Mouse (Mus musculus) intestine, embryonic 16.5 days (tissue): ENCODE results near the gene Ncor2. TPM values are rescaled to one million over a fixed set of nuclear protein-coding genes. Genes with fewer than 3 reads are reported as not detected.
A peak's percentile ranks its signal among the peaks of the same experiment; 100 is the strongest.

Source experiments
- ATAC-seq: fragments of 200-750 bp; cut with Nextera tagmentation; 2 replicates; pipeline ENCODE4 v1.8.0; 2017; ENCODE audit warnings: moderate TSS enrichment, moderate library complexity
- H3K27ac ChIP-seq: fragments of 300-500 bp; sonication (generic); 2 replicates; pipeline ENCODE4 v1.5.1; 2014; ENCODE audit warnings: mild to moderate bottlenecking, low read length
- H3K27me3 ChIP-seq: fragments of 300-500 bp; sonication (generic); replicated peaks from 2 replicates; pipeline ENCODE4 v1.6.1; 2014; ENCODE audit warnings: low read length, control low read depth, mixed read lengths; ENCODE audit not compliant: control insufficient read depth, insufficient read depth
- H3K36me3 ChIP-seq: fragments of 300-500 bp; sonication (generic); 2 replicates; pipeline ENCODE4 v1.6.1; 2014; ENCODE audit warnings: low read length, control low read depth; ENCODE audit not compliant: control insufficient read depth, insufficient read depth
- H3K4me1 ChIP-seq: fragments of 300-500 bp; sonication (generic); 2 replicates; pipeline ENCODE4 v1.6.1; 2014; ENCODE audit warnings: low read length, control low read depth, mixed read lengths; ENCODE audit not compliant: control insufficient read depth, insufficient read depth
- H3K4me2 ChIP-seq: fragments of 300-500 bp; sonication (generic); 2 replicates; pipeline ENCODE4 v1.6.1; 2014; ENCODE audit warnings: low read depth, low read length, control low read depth
- H3K4me3 ChIP-seq: fragments of 300-500 bp; sonication (generic); 2 replicates; pipeline ENCODE4 v1.5.1; 2014; ENCODE audit warnings: mild to moderate bottlenecking, low read length
- H3K9ac ChIP-seq: fragments of 300-500 bp; sonication (generic); 2 replicates; pipeline ENCODE4 v1.6.1; 2014; ENCODE audit warnings: low read depth, low read length
- H3K9me3 ChIP-seq: fragments of 300-500 bp; sonication (generic); 2 replicates; pipeline ENCODE4 v1.6.1; 2016; ENCODE audit warnings: low read length, control low read depth; ENCODE audit not compliant: control insufficient read depth
- WGBS: fragments of 180-500 bp; shearing (Covaris S2); extraction: QIAGEN DNeasy Blood & Tissue Kit; methylation state at CpG from one replicate; pipeline ENCODE4 v1.1.7; 2014; 5-methylcytosine and 5-hydroxymethylcytosine counted together
- polyA plus RNA-seq: library from polyadenylated mRNA; unstranded; fragments of >200 nt; fragmentation: Nextera tagmentation; extraction: Ambion mirVana; gene quantifications from 2 replicates; pipeline ENCODE4 v1.2.1, GENCODE M21; 2015

Gene Ncor2
- polyA plus RNA-seq, 1 experiment from 2014 or later, result 14.4 TPM

- H3K4me2 ChIP-seq, result no peak overlapping the region
- ATAC-seq, result no peak
- WGBS, result 63% methylated on average over 5 of the region's 5 CpGs
- H3K27me3 ChIP-seq, result no peaks in the 10 kb centered on the region
- H3K4me1 ChIP-seq, result no peaks in the 10 kb centered on the region
- no peak overlapping the region for H3K9ac ChIP-seq
- no peaks in the 10 kb centered on the region for H3K9me3 ChIP-seq
- H3K36me3 ChIP-seq, result peaks cover 13% of the 10 kb centered on the region; the same call in 1 of the 2 replicates
- H3K4me3 ChIP-seq, result no peak overlapping the region
- no peak overlapping the region for H3K27ac ChIP-seq
These were observed 132.6 kb downstream of the Ncor2 start for GRCm38 (mm10) chr5:125046436-125046835.

GRCm38 (mm10) chr5:125045202-125045601 is 133.8 kb downstream of the Ncor2 start:
- H3K4me1 ChIP-seq, result no peaks in the 10 kb centered on the region
- 77% methylated on average over 5 of the region's 5 CpGs for WGBS
- H3K27ac ChIP-seq, result no peak overlapping the region
- H3K9ac ChIP-seq, result no peak overlapping the region
- no peak for ATAC-seq
- no peaks in the 10 kb centered on the region for H3K9me3 ChIP-seq
- no peak overlapping the region for H3K4me2 ChIP-seq
- no peak overlapping the region for H3K4me3 ChIP-seq
- H3K36me3 ChIP-seq, result peaks cover 13% of the 10 kb centered on the region; the same call in 1 of the 2 replicates
- no peaks in the 10 kb centered on the region for H3K27me3 ChIP-seq

GRCm38 (mm10) chr5:125043448-125043847 is 135.6 kb downstream of the Ncor2 start:
- Histone ChIP-seq H3K4me2 (no peak overlapping the region), H3K9ac (no peak overlapping the region), H3K27ac (no peak overlapping the region), H3K4me1 (no peaks in the 10 kb centered on the region), H3K36me3 (peaks cover 11% of the 10 kb centered on the region; the same call in 1 of the 2 replicates), H3K9me3 (no peaks in the 10 kb centered on the region), H3K27me3 (no peaks in the 10 kb centered on the region), H3K4me3 (no peak overlapping the region)
- ATAC-seq, result no peak
- 90% methylated on average over 6 of the region's 6 CpGs for WGBS

- Histone ChIP-seq H3K27me3 (no peaks in the 10 kb centered on the region), H3K4me1 (no peaks in the 10 kb centered on the region), H3K9ac (no peak overlapping the region), H3K4me3 (no peak overlapping the region), H3K9me3 (no peaks in the 10 kb centered on the region), H3K4me2 (no peak overlapping the region), H3K27ac (no peak overlapping the region), H3K36me3 (peaks cover 17% of the 10 kb centered on the region)
- no peak for ATAC-seq
- WGBS, result 83% methylated on average over 9 of the region's 9 CpGs
These were observed 137.4 kb downstream of the Ncor2 start for GRCm38 (mm10) chr5:125041578-125041977.

- H3K4me1 ChIP-seq, result no peaks in the 10 kb centered on the region
- peaks cover 13% of the 10 kb centered on the region for H3K36me3 ChIP-seq
- peak; percentile 75 for ATAC-seq
- H3K4me3 ChIP-seq, result no peak overlapping the region
- H3K27ac ChIP-seq, result peak overlapping the region; percentile 1; the same call in 1 of the 2 replicates
- H3K9me3 ChIP-seq, result no peaks in the 10 kb centered on the region
- WGBS, result 63% methylated on average over 5 of the region's 5 CpGs
- no peak overlapping the region for H3K9ac ChIP-seq
- H3K4me2 ChIP-seq, result no peak overlapping the region
- no peaks in the 10 kb centered on the region for H3K27me3 ChIP-seq
These were observed 138.9 kb downstream of the Ncor2 start for GRCm38 (mm10) chr5:125040128-125040584.

GRCm38 (mm10) chr5:125039377-125040027 is 139.5 kb downstream of the Ncor2 start:
- H3K36me3 ChIP-seq, result peaks cover 13% of the 10 kb centered on the region
- H3K4me1 ChIP-seq, result no peaks in the 10 kb centered on the region
- H3K9ac ChIP-seq, result no peak overlapping the region
- H3K9me3 ChIP-seq, result no peaks in the 10 kb centered on the region
- H3K27me3 ChIP-seq, result no peaks in the 10 kb centered on the region
- WGBS, result 89% methylated on average over 8 of the region's 8 CpGs
- H3K4me2 ChIP-seq, result no peak overlapping the region
- no peak overlapping the region for H3K27ac ChIP-seq
- no peak for ATAC-seq
- H3K4me3 ChIP-seq, result no peak overlapping the region

- Histone ChIP-seq H3K9ac (no peak overlapping the region), H3K27ac (no peak overlapping the region), H3K9me3 (no peaks in the 10 kb centered on the region), H3K36me3 (peaks cover 35% of the 10 kb centered on the region), H3K4me2 (no peak overlapping the region), H3K27me3 (no peaks in the 10 kb centered on the region), H3K4me3 (no peak overlapping the region), H3K4me1 (no peaks in the 10 kb centered on the region)
- WGBS, result 85% methylated on average over 8 of the region's 8 CpGs
- no peak for ATAC-seq
These were observed 142.5 kb downstream of the Ncor2 start for GRCm38 (mm10) chr5:125036483-125036882.

- Histone ChIP-seq H3K27me3 (no peaks in the 10 kb centered on the region), H3K4me1 (no peaks in the 10 kb centered on the region), H3K27ac (no peak overlapping the region), H3K4me2 (no peak overlapping the region), H3K4me3 (no peak overlapping the region), H3K9me3 (no peaks in the 10 kb centered on the region), H3K9ac (no peak overlapping the region), H3K36me3 (peaks cover 58% of the 10 kb centered on the region)
- 98% methylated on average over 20 of the region's 20 CpGs for WGBS
- ATAC-seq, result no peak
These were observed 150.1 kb downstream of the Ncor2 start for GRCm38 (mm10) chr5:125028911-125029310.

- WGBS, result 92% methylated on average over 15 of the region's 15 CpGs
- no peaks in the 10 kb centered on the region for H3K9me3 ChIP-seq
- H3K9ac ChIP-seq, result no peak overlapping the region
These were observed 150.6 kb downstream of the Ncor2 start for GRCm38 (mm10) chr5:125028371-125028770.

GRCm38 (mm10) chr5:125024002-125024401 is 155.0 kb downstream of the Ncor2 start:
- H3K9ac ChIP-seq, result no peak overlapping the region
- peaks cover 45% of the 10 kb centered on the region for H3K36me3 ChIP-seq
- H3K4me2 ChIP-seq, result no peak overlapping the region
- no peak overlapping the region for H3K27ac ChIP-seq
- H3K9me3 ChIP-seq, result no peaks in the 10 kb centered on the region
- 79% methylated on average over 14 of the region's 14 CpGs for WGBS
- H3K4me1 ChIP-seq, result no peaks in the 10 kb centered on the region
- no peaks in the 10 kb centered on the region for H3K27me3 ChIP-seq
- no peak for ATAC-seq
- no peak overlapping the region for H3K4me3 ChIP-seq

More at GRCm38 (mm10) chr5:125028371-125028770, 150.6 kb downstream of the Ncor2 start:
- ATAC-seq, result no peak
- Histone ChIP-seq H3K36me3 (peaks cover 57% of the 10 kb centered on the region), H3K27me3 (no peaks in the 10 kb centered on the region), H3K4me1 (no peaks in the 10 kb centered on the region), H3K4me3 (no peak overlapping the region), H3K4me2 (no peak overlapping the region), H3K27ac (no peak overlapping the region)
